Mouse (Mus musculus): Measurements from ENCODE around the gene Arl13a. TPM values are rescaled to one million over a fixed set of nuclear protein-coding genes. Genes with fewer than 3 reads are reported as not detected.
"Not testable (repeated sequence)": the region's sequence is repeated elsewhere in the genome, so short reads cannot be mapped to it uniquely, and the experiment has no call there.

Arl13a gene
- not detected in 2 replicates for polyA plus RNA-seq (2015; fragmentation: Nextera tagmentation; extraction: Ambion mirVana)

DNA sequence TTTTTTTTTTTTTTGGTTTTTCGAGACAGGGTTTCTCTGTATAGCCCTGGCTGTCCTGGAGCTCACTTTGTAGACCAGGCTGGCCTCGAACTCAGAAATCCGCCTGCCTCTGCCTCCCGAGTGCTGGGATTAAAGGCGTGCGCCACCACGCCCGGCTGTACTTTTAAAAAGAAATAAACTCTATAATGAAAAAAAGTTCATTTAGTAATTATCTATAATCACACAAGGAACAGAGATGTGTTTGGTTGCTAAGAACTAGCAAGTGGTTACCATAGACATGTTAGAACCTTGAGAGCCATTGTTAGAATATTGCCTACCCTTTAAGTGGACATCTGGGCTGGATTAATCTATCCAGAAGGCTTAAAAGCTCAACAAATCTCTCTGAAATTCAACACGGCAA lies at the start of gene Arl13a:
Gene Arl13a, plus strand, starts transcription at position 301 of the 400 bp plus-strand sequence.
- not testable (repeated sequence) for H3K27me3 ChIP-seq (replicated peaks; ENCODE audit: control insufficient read depth, insufficient read depth, low read length); H3K36me3 ChIP-seq (ENCODE audit: control insufficient read depth, insufficient read depth, low read length); H3K4me1 ChIP-seq (ENCODE audit: control insufficient read depth, insufficient read depth, low read length); ATAC-seq; H3K27ac ChIP-seq (ENCODE audit: low read length); H3K9me3 ChIP-seq (ENCODE audit: control insufficient read depth, low read length); H3K4me2 ChIP-seq (ENCODE audit: low read depth, low read length); H3K9ac ChIP-seq (ENCODE audit: low read depth, low read length); H3K4me3 ChIP-seq (ENCODE audit: low read length)
- WGBS: 94% methylated on average over 8 of the region's 9 CpGs

DNA sequence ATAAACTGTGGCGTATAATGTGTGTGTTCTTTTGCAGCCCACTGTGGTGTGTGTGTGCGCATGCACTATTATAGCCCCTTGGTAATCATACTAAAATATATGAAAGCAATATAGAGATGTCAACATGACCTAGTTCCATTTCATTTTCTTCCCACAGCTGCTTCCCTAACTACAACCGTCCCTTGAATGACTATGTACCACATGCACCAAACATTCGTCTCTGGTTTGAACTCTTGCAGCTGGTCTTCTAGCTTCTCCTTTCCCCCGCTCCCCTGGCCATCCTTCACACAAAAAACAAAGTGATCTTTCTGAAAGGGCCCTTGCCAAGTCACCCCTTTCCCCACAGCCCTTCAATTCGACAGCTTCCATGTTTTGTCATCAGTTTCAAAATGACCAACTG lies 47.3 kb upstream of the Arl13a start:
- Histone ChIP-seq H3K9ac (ENCODE audit: low read depth, low read length) (no peak overlapping the region), H3K36me3 (ENCODE audit: control insufficient read depth, insufficient read depth, low read length) (no peaks in the 10 kb centered on the region), H3K4me3 (ENCODE audit: low read length) (no peak overlapping the region), H3K9me3 (ENCODE audit: control insufficient read depth, low read length) (no peaks in the 10 kb centered on the region), H3K4me1 (ENCODE audit: control insufficient read depth, insufficient read depth, low read length) (no peaks in the 10 kb centered on the region), H3K27me3 (replicated peaks; ENCODE audit: control insufficient read depth, insufficient read depth, low read length) (no peaks in the 10 kb centered on the region), H3K27ac (ENCODE audit: low read length) (no peak overlapping the region), H3K4me2 (ENCODE audit: low read depth, low read length) (no peak overlapping the region)
- WGBS: 79% methylated on average over 6 of the region's 6 CpGs
- ATAC-seq: no peak

DNA sequence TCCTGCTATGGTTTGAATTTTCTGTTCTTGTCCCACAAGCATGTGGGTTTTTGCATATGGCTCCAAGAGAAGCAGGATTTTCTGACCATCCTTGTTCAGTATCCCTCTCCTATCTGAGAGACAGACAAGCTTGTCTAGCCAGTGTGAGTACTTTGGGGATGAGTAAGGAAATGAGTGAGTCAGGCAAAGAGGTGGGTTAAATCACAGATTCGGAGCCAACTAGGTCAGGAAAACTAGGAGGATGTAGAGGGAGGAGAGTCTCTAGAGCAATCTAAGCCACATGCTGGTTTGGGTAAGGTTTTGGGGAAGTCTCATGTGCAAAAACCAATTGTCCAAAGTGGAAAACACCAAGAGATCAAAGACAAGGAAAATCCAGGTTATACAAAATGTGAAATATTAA lies 45.8 kb upstream of the Arl13a start:
- H3K4me1 ChIP-seq (ENCODE audit: control insufficient read depth, insufficient read depth, low read length): no peaks in the 10 kb centered on the region
- no peak for ATAC-seq
- no peaks in the 10 kb centered on the region for H3K36me3 ChIP-seq (ENCODE audit: control insufficient read depth, insufficient read depth, low read length)
- H3K9me3 ChIP-seq (ENCODE audit: control insufficient read depth, low read length): no peaks in the 10 kb centered on the region
- no peak overlapping the region for H3K9ac ChIP-seq (ENCODE audit: low read depth, low read length)
- WGBS: 89% methylated on average over 1 of the region's 1 CpGs
- no peak overlapping the region for H3K27ac ChIP-seq (ENCODE audit: low read length)
- H3K4me2 ChIP-seq (ENCODE audit: low read depth, low read length): no peak overlapping the region
- H3K4me3 ChIP-seq (ENCODE audit: low read length): no peak overlapping the region
- no peaks in the 10 kb centered on the region for H3K27me3 ChIP-seq (replicated peaks; ENCODE audit: control insufficient read depth, insufficient read depth, low read length)

DNA sequence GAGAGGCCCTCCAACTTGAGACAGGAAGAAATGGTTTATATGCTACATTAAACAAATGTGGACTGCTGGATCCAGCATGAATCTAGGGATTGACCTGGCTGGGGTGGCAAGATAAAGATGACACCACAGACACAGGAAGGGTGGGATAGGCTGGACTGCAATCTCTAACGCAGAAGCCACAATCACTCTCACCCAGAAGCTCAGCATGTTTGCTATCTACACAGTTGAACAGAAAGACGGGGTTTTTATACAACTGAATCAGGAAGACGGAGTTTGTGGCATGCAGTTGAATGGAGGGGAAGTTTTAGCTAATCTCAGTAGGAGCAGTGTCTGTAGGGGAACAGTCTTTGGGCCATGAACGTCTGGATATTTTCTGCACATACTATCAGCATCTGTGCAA lies 45.3 kb upstream of the Arl13a start:
- WGBS: 82% methylated on average over 4 of the region's 4 CpGs

DNA sequence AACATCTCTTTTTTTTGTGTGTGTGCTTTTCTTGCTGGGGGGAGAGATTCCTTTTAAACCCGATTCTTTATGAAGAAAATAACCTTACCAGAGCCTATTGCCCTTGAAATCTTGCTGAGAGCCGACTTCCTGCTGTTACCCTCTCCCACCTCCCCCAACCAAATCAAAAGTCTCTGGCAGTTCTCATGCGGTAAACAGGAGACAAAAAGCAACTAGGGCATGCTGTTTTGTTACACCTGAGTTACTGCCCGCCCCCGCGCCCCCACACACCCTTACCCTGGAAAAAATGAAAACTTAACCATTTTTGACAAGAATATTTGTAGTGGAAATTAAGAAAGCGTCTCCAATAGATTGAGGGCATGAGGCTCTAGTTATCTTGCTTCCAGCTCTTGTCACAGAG lies 29.1 kb upstream of the Arl13a start:
- Histone ChIP-seq H3K36me3 (ENCODE audit: control insufficient read depth, insufficient read depth, low read length) (no peaks in the 10 kb centered on the region), H3K9me3 (ENCODE audit: control insufficient read depth, low read length) (no peaks in the 10 kb centered on the region), H3K27me3 (replicated peaks; ENCODE audit: control insufficient read depth, insufficient read depth, low read length) (0 out of 2 replicates have a peak, but pooled peaks cover 3% of the 10 kb centered on the region), H3K4me3 (ENCODE audit: low read length) (no peak overlapping the region), H3K4me2 (ENCODE audit: low read depth, low read length) (no peak overlapping the region), H3K4me1 (ENCODE audit: control insufficient read depth, insufficient read depth, low read length) (no peaks in the 10 kb centered on the region), H3K9ac (ENCODE audit: low read depth, low read length) (no peak overlapping the region), H3K27ac (ENCODE audit: low read length) (no peak overlapping the region)
- 52% methylated on average over 7 of the region's 7 CpGs for WGBS
- no peak for ATAC-seq

More for the DNA sequence above, 45.3 kb upstream of the Arl13a start:
- H3K4me1 ChIP-seq (ENCODE audit: control insufficient read depth, insufficient read depth, low read length): no peaks in the 10 kb centered on the region
- no peaks in the 10 kb centered on the region for H3K9me3 ChIP-seq (ENCODE audit: control insufficient read depth, low read length)
- ATAC-seq: no peak
- H3K4me3 ChIP-seq (ENCODE audit: low read length): no peak overlapping the region
- H3K4me2 ChIP-seq (ENCODE audit: low read depth, low read length): no peak overlapping the region
- no peak overlapping the region for H3K9ac ChIP-seq (ENCODE audit: low read depth, low read length)
- H3K27ac ChIP-seq (ENCODE audit: low read length): no peak overlapping the region
- no peaks in the 10 kb centered on the region for H3K36me3 ChIP-seq (ENCODE audit: control insufficient read depth, insufficient read depth, low read length)
- H3K27me3 ChIP-seq (replicated peaks; ENCODE audit: control insufficient read depth, insufficient read depth, low read length): no peaks in the 10 kb centered on the region

DNA sequence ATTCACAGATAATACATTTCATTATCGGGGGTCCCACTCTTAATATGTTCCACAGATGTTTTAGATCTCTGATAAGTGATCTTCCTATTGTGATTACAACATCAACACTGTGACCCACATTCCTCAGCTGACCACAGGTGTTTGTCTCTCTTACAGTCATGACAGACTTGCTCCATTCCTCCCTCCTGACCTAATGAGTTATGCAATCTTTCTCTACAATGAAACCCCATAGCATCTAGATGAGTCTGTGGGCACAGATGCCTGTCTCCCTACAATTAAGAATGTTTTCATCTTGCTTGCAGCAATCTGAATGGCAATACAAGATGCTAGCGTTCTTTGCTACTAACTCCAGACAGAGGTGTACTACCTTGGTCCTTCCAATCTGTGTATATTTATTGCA lies 26.9 kb upstream of the Arl13a start:
- Histone ChIP-seq H3K36me3 (ENCODE audit: control insufficient read depth, insufficient read depth, low read length) (no peaks in the 10 kb centered on the region), H3K9me3 (ENCODE audit: control insufficient read depth, low read length) (no peaks in the 10 kb centered on the region), H3K4me1 (ENCODE audit: control insufficient read depth, insufficient read depth, low read length) (no peaks in the 10 kb centered on the region), H3K4me3 (ENCODE audit: low read length) (no peak overlapping the region), H3K4me2 (ENCODE audit: low read depth, low read length) (no peak overlapping the region), H3K27me3 (replicated peaks; ENCODE audit: control insufficient read depth, insufficient read depth, low read length) (0 out of 2 replicates have a peak, but pooled peaks cover 3% of the 10 kb centered on the region), H3K27ac (ENCODE audit: low read length) (no peak overlapping the region), H3K9ac (ENCODE audit: low read depth, low read length) (no peak overlapping the region)
- no peak for ATAC-seq
- WGBS: 86% methylated on average over 2 of the region's 2 CpGs

DNA sequence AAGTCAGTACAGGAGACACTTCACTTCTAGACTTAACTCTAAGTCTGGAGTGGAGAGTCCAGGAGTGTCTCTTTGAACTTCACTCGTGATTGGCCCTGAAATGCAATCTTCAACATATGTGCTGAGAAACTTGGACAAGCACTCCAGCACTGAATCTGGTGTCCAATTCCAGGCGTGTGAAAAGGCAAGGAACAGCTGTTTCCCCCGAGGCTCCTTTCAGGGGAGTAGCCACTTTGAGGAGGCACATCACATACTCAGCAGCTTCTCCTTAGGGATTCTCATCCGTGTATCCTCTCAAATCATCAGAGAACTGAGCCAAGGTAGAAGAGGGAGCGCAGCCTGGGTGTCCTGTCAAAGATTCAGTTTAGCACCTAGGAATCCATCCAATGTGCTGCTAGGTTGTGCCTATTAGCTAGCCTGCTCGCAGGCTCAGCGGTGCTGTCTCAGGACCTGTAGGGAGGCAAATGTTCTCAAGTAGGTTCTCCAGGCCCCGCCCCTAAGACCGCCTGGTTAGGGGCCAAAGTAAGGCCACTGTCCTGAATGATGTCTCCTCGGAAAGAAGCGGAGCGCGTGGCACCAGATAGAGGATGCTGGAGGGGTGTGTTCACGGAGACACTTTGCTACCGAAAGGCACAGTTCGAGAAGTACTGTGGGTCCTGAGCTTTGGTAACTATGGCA lies 25.1 kb upstream of the Arl13a start, which contains the start of gene Xkrx:
Gene Xkrx, minus strand, starts transcription at position 34 of the 678 bp plus-strand sequence.
- no peaks in the 10 kb centered on the region for H3K9me3 ChIP-seq (ENCODE audit: control insufficient read depth, low read length)
- H3K9ac ChIP-seq (ENCODE audit: low read depth, low read length): no peak within 1 kb of the TSS
- H3K36me3 ChIP-seq (ENCODE audit: control insufficient read depth, insufficient read depth, low read length): no peaks in the 10 kb centered on the region
- H3K27me3 ChIP-seq (replicated peaks; ENCODE audit: control insufficient read depth, insufficient read depth, low read length): 0 out of 2 replicates have a peak, but pooled peaks cover 3% of the 10 kb centered on the region
- no peak within 1 kb of the TSS for H3K27ac ChIP-seq (ENCODE audit: low read length)
- H3K4me3 ChIP-seq (ENCODE audit: low read length): peak within 1 kb of the TSS; percentile 23
- H3K4me2 ChIP-seq (ENCODE audit: low read depth, low read length): peak within 1 kb of the TSS; percentile 42
- 26% methylated on average over 16 of the region's 16 CpGs for WGBS
- H3K4me1 ChIP-seq (ENCODE audit: control insufficient read depth, insufficient read depth, low read length): no peaks in the 10 kb centered on the region
- ATAC-seq: no peak

DNA sequence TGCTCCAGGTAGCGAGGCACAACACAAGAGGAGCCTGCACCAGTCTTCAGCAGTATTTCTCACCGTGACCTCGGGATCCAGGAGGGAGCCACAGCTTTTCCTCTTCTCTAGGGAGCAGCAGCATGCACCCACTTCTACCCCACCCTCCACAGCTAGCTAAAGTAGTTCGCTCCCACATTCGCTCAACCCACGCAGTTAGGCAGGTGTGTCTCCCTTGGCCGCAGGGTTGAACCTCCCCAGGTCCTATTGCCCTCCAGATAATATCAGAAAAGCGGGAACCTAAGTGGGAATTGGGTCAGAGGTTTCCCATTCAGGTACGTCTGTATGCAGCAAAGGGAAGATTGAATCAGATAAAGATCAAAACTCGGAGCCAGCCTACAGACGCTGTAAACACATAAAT lies 24.5 kb upstream of the Arl13a start:
- ATAC-seq: no peak
- no peaks in the 10 kb centered on the region for H3K9me3 ChIP-seq (ENCODE audit: control insufficient read depth, low read length)
- 0 out of 2 replicates have a peak, but pooled peaks cover 3% of the 10 kb centered on the region for H3K27me3 ChIP-seq (replicated peaks; ENCODE audit: control insufficient read depth, insufficient read depth, low read length)
- no peaks in the 10 kb centered on the region for H3K36me3 ChIP-seq (ENCODE audit: control insufficient read depth, insufficient read depth, low read length)
- peak overlapping the region; percentile 23 for H3K4me3 ChIP-seq (ENCODE audit: low read length)
- H3K4me2 ChIP-seq (ENCODE audit: low read depth, low read length): peak overlapping the region; percentile 42
- WGBS: 28% methylated on average over 11 of the region's 11 CpGs
- no peak overlapping the region for H3K27ac ChIP-seq (ENCODE audit: low read length)
- no peak overlapping the region for H3K9ac ChIP-seq (ENCODE audit: low read depth, low read length)
- no peaks in the 10 kb centered on the region for H3K4me1 ChIP-seq (ENCODE audit: control insufficient read depth, insufficient read depth, low read length)

DNA sequence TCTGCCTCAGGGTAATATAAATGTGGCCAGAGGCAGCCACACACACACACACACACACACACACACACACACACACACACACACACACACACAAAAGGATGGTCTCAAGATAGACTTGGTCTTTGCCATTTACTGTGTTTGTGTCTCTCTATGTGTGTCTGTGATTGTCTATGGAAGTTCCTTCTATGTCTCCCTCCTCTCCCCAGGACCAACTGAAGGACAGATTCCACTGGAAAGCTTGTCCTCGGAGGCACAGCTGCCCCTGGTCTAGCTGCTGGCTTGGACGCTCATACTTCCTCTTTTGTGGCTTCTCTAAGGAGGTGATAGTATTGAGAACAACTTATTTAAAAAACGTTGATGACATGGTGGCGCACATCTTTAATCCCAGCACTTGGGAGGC lies 23.8 kb upstream of the Arl13a start:
- Histone ChIP-seq H3K4me2 (ENCODE audit: low read depth, low read length) (no peak overlapping the region), H3K9me3 (ENCODE audit: control insufficient read depth, low read length) (no peaks in the 10 kb centered on the region), H3K36me3 (ENCODE audit: control insufficient read depth, insufficient read depth, low read length) (no peaks in the 10 kb centered on the region), H3K27me3 (replicated peaks; ENCODE audit: control insufficient read depth, insufficient read depth, low read length) (0 out of 2 replicates have a peak, but pooled peaks cover 3% of the 10 kb centered on the region), H3K9ac (ENCODE audit: low read depth, low read length) (no peak overlapping the region), H3K4me1 (ENCODE audit: control insufficient read depth, insufficient read depth, low read length) (no peaks in the 10 kb centered on the region), H3K4me3 (ENCODE audit: low read length) (no peak overlapping the region), H3K27ac (ENCODE audit: low read length) (no peak overlapping the region)
- ATAC-seq: no peak
- 57% methylated on average over 4 of the region's 4 CpGs for WGBS

DNA sequence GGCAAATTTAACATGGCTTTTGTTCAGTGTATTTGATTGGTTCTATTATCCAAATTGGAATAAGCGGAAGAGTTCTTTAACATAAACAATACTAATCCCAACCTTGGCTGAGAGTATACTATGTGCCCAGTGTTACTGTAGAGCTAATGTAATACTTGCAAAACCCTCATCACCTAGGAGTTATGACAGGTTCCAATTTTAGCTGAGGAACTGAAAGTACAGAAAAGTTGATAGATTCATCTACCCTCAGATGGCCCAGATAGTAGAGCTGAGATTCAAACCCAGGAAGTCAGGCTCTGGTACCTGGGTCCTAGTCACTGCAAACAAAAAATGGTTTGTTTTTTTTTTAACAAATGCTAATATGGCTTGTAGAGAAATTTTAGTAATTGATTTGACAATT lies 16.7 kb upstream of the Arl13a start:
- Histone ChIP-seq H3K4me2 (ENCODE audit: low read depth, low read length) (no peak overlapping the region), H3K27me3 (replicated peaks; ENCODE audit: control insufficient read depth, insufficient read depth, low read length) (no peaks in the 10 kb centered on the region), H3K27ac (ENCODE audit: low read length) (no peak overlapping the region), H3K9ac (ENCODE audit: low read depth, low read length) (no peak overlapping the region), H3K9me3 (ENCODE audit: control insufficient read depth, low read length) (no peaks in the 10 kb centered on the region), H3K4me3 (ENCODE audit: low read length) (no peak overlapping the region), H3K36me3 (ENCODE audit: control insufficient read depth, insufficient read depth, low read length) (no peaks in the 10 kb centered on the region), H3K4me1 (ENCODE audit: control insufficient read depth, insufficient read depth, low read length) (no peaks in the 10 kb centered on the region)
- no peak for ATAC-seq
- WGBS: 92% methylated on average over 1 of the region's 1 CpGs

All from intestine, embryonic 16.5 days (tissue).